Mouse (Mus musculus): ENCODE measurements around the gene Nr2f2. TPM values are rescaled to one million over a fixed set of nuclear protein-coding genes. Genes with fewer than 3 reads are reported as not detected.
A peak's percentile ranks its signal among the peaks of the same experiment; 100 is the strongest.

Nr2f2 gene
- polyA plus RNA-seq, 1 experiment from 2014 or later, result 62.3 TPM

GRCm38 (mm10) chr7:70347618-70347958, 18.9 kb downstream of the Nr2f2 start:
- no peaks in the 10 kb centered on the region for H3K9me3 ChIP-seq
- peaks cover 68% of the 10 kb centered on the region for H3K4me1 ChIP-seq
- H3K4me3 ChIP-seq, result peak overlapping the region; percentile 65; the same call in 1 of the 2 replicates
- peak overlapping the region; percentile 27 for H3K9ac ChIP-seq
- no peaks in the 10 kb centered on the region for H3K36me3 ChIP-seq
- H3K4me2 ChIP-seq (replicated peaks), result peak overlapping the region; percentile 73
- ATAC-seq (ENCODE audit: low FRiP score, low read depth), result no peak
- WGBS, result 25% methylated on average over 14 of the region's 14 CpGs
- no peak overlapping the region for H3K27ac ChIP-seq
- peaks cover 65% of the 10 kb centered on the region for H3K27me3 ChIP-seq

DNA sequence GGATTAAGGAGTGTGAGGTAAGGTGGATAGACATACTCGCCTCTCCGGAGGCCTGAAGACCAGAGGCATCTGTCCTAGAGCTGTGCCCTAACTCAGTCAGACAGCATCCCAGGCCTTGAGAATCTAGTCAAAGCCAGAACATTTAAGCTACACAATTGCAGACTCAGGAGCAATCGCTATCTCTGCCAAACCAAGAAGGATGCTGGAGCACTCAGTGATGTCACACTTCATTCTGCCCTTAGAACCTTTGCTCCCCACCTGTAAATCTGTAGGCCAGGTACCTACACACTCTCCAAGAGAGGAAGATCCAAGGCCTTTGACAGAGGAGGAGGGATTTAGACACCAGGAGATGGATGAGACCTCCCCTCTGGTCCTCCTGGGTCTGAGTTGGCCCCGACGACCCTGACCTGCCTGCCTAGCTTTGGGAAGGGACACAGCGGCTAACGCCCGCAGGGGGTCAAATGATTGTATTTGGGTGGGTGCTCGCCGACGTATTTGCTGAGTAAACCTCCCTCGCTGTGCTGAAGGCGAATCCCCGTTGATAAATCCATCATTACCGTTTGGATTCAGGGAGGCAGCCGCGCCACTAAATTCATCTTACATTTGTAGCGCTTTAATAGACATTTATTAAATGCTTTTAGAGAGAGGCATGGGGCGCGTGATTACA, 19.5 kb downstream of the Nr2f2 start:
- Histone ChIP-seq H3K4me2 (replicated peaks) (peak overlapping the region; percentile 73), H3K27me3 (peaks cover 68% of the 10 kb centered on the region), H3K9me3 (no peaks in the 10 kb centered on the region), H3K4me1 (peaks cover 65% of the 10 kb centered on the region), H3K36me3 (no peaks in the 10 kb centered on the region), H3K27ac (0 out of 2 replicates have a peak overlapping the region, but pooled peaks have one; percentile 15), H3K4me3 (no peak overlapping the region), H3K9ac (no peak overlapping the region)
- 19% methylated on average over 20 of the region's 20 CpGs for WGBS
- ATAC-seq (ENCODE audit: low FRiP score, low read depth), result no peak

- H3K36me3 ChIP-seq, result no peaks in the 10 kb centered on the region
- peak overlapping the region; percentile 41 for H3K4me3 ChIP-seq
- H3K4me2 ChIP-seq (replicated peaks), result peak overlapping the region; percentile 73
- H3K27ac ChIP-seq, result peak overlapping the region; percentile 10; the same call in 1 of the 2 replicates
- H3K9me3 ChIP-seq, result no peaks in the 10 kb centered on the region
- H3K27me3 ChIP-seq, result peaks cover 77% of the 10 kb centered on the region
- peak; percentile 37 for ATAC-seq (ENCODE audit: low FRiP score, low read depth)
- H3K9ac ChIP-seq, result peak overlapping the region; percentile 62
- under 1% methylated on average over 35 of the region's 35 CpGs for WGBS
- peaks cover 62% of the 10 kb centered on the region for H3K4me1 ChIP-seq
Observed at GRCm38 (mm10) chr7:70346010-70346536, 20.5 kb downstream of the Nr2f2 start.

GRCm38 (mm10) chr7:70343426-70343825, 23.1 kb downstream of the Nr2f2 start:
- Histone ChIP-seq H3K36me3 (no peaks in the 10 kb centered on the region), H3K9me3 (no peaks in the 10 kb centered on the region), H3K4me3 (no peak overlapping the region), H3K4me2 (replicated peaks) (no peak overlapping the region), H3K27ac (no peak overlapping the region), H3K4me1 (peaks cover 51% of the 10 kb centered on the region), H3K27me3 (peaks cover 95% of the 10 kb centered on the region), H3K9ac (no peak overlapping the region)
- ATAC-seq (ENCODE audit: low FRiP score, low read depth), result no peak
- 29% methylated on average over 5 of the region's 5 CpGs for WGBS

- no peaks in the 10 kb centered on the region for H3K36me3 ChIP-seq
- H3K4me2 ChIP-seq (replicated peaks), result no peak overlapping the region
- H3K9ac ChIP-seq, result no peak overlapping the region
- no peaks in the 10 kb centered on the region for H3K9me3 ChIP-seq
- no peak overlapping the region for H3K27ac ChIP-seq
- peaks cover 50% of the 10 kb centered on the region for H3K4me1 ChIP-seq
- 25% methylated on average over 8 of the region's 8 CpGs for WGBS
- no peak overlapping the region for H3K4me3 ChIP-seq
- H3K27me3 ChIP-seq, result peaks cover 95% of the 10 kb centered on the region
- no peak for ATAC-seq (ENCODE audit: low FRiP score, low read depth)
Observed at GRCm38 (mm10) chr7:70342771-70343170, 23.8 kb downstream of the Nr2f2 start.

DNA sequence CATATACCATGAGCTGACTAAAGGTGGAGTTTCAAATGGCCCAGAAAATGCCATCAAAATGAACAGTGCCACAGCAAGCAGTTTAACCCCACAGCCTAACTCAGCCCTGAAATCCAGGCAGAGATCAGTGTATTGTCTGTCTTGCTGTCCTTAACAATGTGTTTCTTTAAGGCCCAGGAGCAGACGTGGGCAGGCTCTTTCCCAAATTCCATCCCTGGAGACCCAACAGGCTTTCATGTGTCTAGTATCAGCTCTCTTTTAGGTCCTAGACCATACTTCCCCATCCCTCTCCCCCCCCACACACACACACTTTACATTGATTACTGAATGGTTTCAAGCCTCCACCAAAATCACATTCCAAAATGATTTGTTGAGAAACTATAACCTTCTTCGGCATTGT, 24.5 kb downstream of the Nr2f2 start:
- H3K4me2 ChIP-seq (replicated peaks), result no peak overlapping the region
- H3K4me1 ChIP-seq, result peaks cover 49% of the 10 kb centered on the region
- WGBS, result 36% methylated on average over 2 of the region's 2 CpGs
- no peak overlapping the region for H3K4me3 ChIP-seq
- peaks cover 95% of the 10 kb centered on the region for H3K27me3 ChIP-seq
- ATAC-seq (ENCODE audit: low FRiP score, low read depth), result no peak
- no peak overlapping the region for H3K9ac ChIP-seq
- H3K9me3 ChIP-seq, result no peaks in the 10 kb centered on the region
- H3K36me3 ChIP-seq, result no peaks in the 10 kb centered on the region
- H3K27ac ChIP-seq, result no peak overlapping the region

GRCm38 (mm10) chr7:70339998-70340630, 26.4 kb downstream of the Nr2f2 start:
- H3K4me2 ChIP-seq (replicated peaks), result no peak overlapping the region
- no peak overlapping the region for H3K9ac ChIP-seq
- peaks cover 30% of the 10 kb centered on the region for H3K4me1 ChIP-seq
- H3K27me3 ChIP-seq, result peaks cover 95% of the 10 kb centered on the region
- H3K27ac ChIP-seq, result no peak overlapping the region
- H3K9me3 ChIP-seq, result no peaks in the 10 kb centered on the region
- no peaks in the 10 kb centered on the region for H3K36me3 ChIP-seq
- H3K4me3 ChIP-seq, result no peak overlapping the region
- ATAC-seq (ENCODE audit: low FRiP score, low read depth), result 0 out of 2 replicates have a peak, but pooled peaks have one; percentile 16
- 24% methylated on average over 12 of the region's 12 CpGs for WGBS

- Histone ChIP-seq H3K4me1 (peaks cover 26% of the 10 kb centered on the region), H3K27ac (no peak overlapping the region), H3K27me3 (peaks cover 93% of the 10 kb centered on the region), H3K9me3 (no peaks in the 10 kb centered on the region), H3K4me3 (no peak overlapping the region), H3K9ac (no peak overlapping the region), H3K36me3 (no peaks in the 10 kb centered on the region), H3K4me2 (replicated peaks) (no peak overlapping the region)
- no peak for ATAC-seq (ENCODE audit: low FRiP score, low read depth)
- WGBS, result 19% methylated on average over 7 of the region's 7 CpGs
Observed at GRCm38 (mm10) chr7:70338265-70338640, 28.3 kb downstream of the Nr2f2 start.

GRCm38 (mm10) chr7:70337581-70338264, 28.8 kb downstream of the Nr2f2 start:
- no peak for ATAC-seq (ENCODE audit: low FRiP score, low read depth)
- Histone ChIP-seq H3K4me1 (peaks cover 26% of the 10 kb centered on the region), H3K4me2 (replicated peaks) (peak overlapping the region; percentile 51), H3K9ac (no peak overlapping the region), H3K4me3 (peak overlapping the region; percentile 22; the same call in 1 of the 2 replicates), H3K27ac (no peak overlapping the region), H3K9me3 (no peaks in the 10 kb centered on the region), H3K27me3 (peaks cover 93% of the 10 kb centered on the region), H3K36me3 (no peaks in the 10 kb centered on the region)
- WGBS, result 4% methylated on average over 31 of the region's 37 CpGs

GRCm38 (mm10) chr7:70336571-70337240, 29.8 kb downstream of the Nr2f2 start:
- H3K36me3 ChIP-seq, result no peaks in the 10 kb centered on the region
- no peak for ATAC-seq (ENCODE audit: low FRiP score, low read depth)
- H3K27me3 ChIP-seq, result peaks cover 96% of the 10 kb centered on the region
- no peak overlapping the region for H3K4me2 ChIP-seq (replicated peaks)
- H3K27ac ChIP-seq, result no peak overlapping the region
- H3K4me1 ChIP-seq, result peaks cover 36% of the 10 kb centered on the region
- H3K9me3 ChIP-seq, result no peaks in the 10 kb centered on the region
- no peak overlapping the region for H3K9ac ChIP-seq
- no peak overlapping the region for H3K4me3 ChIP-seq
- WGBS, result 20% methylated on average over 13 of the region's 13 CpGs

DNA sequence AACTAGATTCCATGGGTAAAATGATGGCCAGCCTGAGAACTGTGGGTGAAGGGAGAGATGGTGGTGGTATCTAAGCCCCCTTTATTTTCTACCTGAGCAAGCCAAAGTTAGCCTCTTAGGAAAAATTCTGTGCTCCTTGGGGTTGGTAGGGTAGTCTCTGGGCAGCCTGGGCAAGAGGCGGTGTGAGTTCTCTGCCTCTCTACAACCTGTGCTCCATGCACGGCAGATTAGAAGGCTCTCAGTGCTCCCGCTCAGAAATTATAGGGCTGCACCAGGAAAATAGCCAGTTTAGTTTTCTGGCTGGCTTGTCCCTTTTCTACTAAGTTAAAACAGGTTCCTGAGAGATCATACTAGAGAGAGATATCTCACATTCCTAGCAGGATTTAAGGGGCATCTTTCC, 30.4 kb downstream of the Nr2f2 start:
- Histone ChIP-seq H3K36me3 (no peaks in the 10 kb centered on the region), H3K4me1 (peaks cover 42% of the 10 kb centered on the region), H3K4me2 (replicated peaks) (no peak overlapping the region), H3K9me3 (no peaks in the 10 kb centered on the region), H3K27ac (no peak overlapping the region), H3K4me3 (no peak overlapping the region), H3K9ac (no peak overlapping the region), H3K27me3 (peaks cover 97% of the 10 kb centered on the region)
- no peak for ATAC-seq (ENCODE audit: low FRiP score, low read depth)
- WGBS, result 42% methylated on average over 3 of the region's 3 CpGs

DNA sequence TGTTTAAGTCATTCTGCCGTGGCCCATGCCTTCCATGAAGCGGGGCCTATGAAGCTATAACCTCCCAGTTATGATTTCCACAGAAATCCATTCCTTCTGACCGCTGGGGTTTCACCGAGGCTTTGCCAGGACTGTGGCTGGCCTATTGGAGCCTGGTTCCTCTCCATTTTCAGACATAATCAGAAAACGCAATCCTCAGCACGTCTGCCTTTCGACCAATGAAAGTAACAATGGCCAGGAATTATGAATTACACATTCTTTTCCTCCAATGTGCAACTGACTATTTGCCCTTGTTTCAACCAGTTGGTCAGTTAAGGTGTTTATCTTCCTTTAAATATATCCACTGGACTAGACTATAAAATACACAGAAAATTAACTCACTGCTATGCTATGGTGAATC, 31.1 kb downstream of the Nr2f2 start:
- Histone ChIP-seq H3K27ac (no peak overlapping the region), H3K9me3 (no peaks in the 10 kb centered on the region), H3K36me3 (no peaks in the 10 kb centered on the region), H3K4me3 (no peak overlapping the region), H3K4me2 (replicated peaks) (no peak overlapping the region), H3K27me3 (peaks cover 97% of the 10 kb centered on the region), H3K4me1 (peaks cover 44% of the 10 kb centered on the region), H3K9ac (no peak overlapping the region)
- WGBS, result 19% methylated on average over 7 of the region's 7 CpGs
- ATAC-seq (ENCODE audit: low FRiP score, low read depth), result no peak
